Mouse (Mus musculus): ENCODE data around the gene Stam. TPM values are rescaled to one million over a fixed set of nuclear protein-coding genes. Genes with fewer than 3 reads are reported as not detected.

Stam gene
- 10 to 100 TPM; 27.8 to 28.7 TPM for total RNA-seq (2023)

GRCm38 (mm10) chr2:14073362-14074220, at the start of gene Stam:
Stam (plus strand) TSS chr2:14074098.

GRCm38 (mm10) chr2:14055566-14056331, 18.1 kb upstream of the Stam start, which contains the start of gene Hacd1:
Hacd1 (minus strand) TSS chr2:14056135.

GRCm38 (mm10) chr2:14174334-14174733, 100.4 kb downstream of the Stam start, which contains the start of gene Tmem236:
Tmem236 (plus strand) TSS chr2:14174523.

Other genes with a start within 250 kb of the Stam start
- 1 to 10 TPM; 4.4 to 6.2 TPM for gene Hacd1, start 18.0 kb upstream of the Stam start, total RNA-seq (2023)
- gene Tmem236, start 100.4 kb downstream of the Stam start, total RNA-seq (2023), result under 1 TPM in 1 of 2 experiments, not detected in 1; 0.09 TPM
- 1 to 10 TPM; 6.0 to 8.8 TPM for gene Mrc1, start 155.3 kb downstream of the Stam start, total RNA-seq (2023)

Measured in neutrophil, adult 59 days (primary cell).